Mouse (Mus musculus) gastrocnemius, postnatal 25 days (tissue): ENCODE results near the gene Olfr270. TPM values are rescaled to one million over a fixed set of nuclear protein-coding genes. Genes with fewer than 3 reads are reported as not detected.

Source experiments
- total RNA-seq, 2 experiments: library from RNA; stranded (reverse); gene quantifications; 1 replicate in 1 of 2; 2 replicates in 1 of 2; pipeline ENCODE4 v1.2.3; 2021

The Olfr270 gene
- total RNA-seq, 2 experiments from 2014 or later = not detected

Other genes starting within 250 kb of the Olfr270 start
- not detected for gene Olfr275, start 149.9 kb upstream of the Olfr270 start, total RNA-seq
- gene Olfr273, start 105.3 kb upstream of the Olfr270 start, total RNA-seq = not detected
- not detected for gene Olfr272, start 45.4 kb upstream of the Olfr270 start, total RNA-seq
- not detected for gene Nipsnap3a, start 24.7 kb downstream of the Olfr270 start, total RNA-seq
- gene Nipsnap3b, start 47.3 kb downstream of the Olfr270 start, total RNA-seq = 1 to 10 TPM; 1.2 to 3.2 TPM
- gene Abca1, start 195.3 kb downstream of the Olfr270 start, total RNA-seq = 1 to 10 TPM; 4.8 to 9.4 TPM